Mouse (Mus musculus) embryonic fibroblast, embryonic 13.5 days (primary cell): ENCODE data around the gene Larp1b.

ENCODE experiments used
- CTCF ChIP-seq: IDR thresholded peaks from 2 replicates; pipeline ENCODE4 v1.5.1; 2011; ENCODE audit warnings: mild to moderate bottlenecking, control low read depth, low read length, moderate library complexity, borderline replicate concordance; ENCODE audit not compliant: insufficient read depth
- POLR2A ChIP-seq: IDR thresholded peaks from 2 replicates; pipeline ENCODE4 v1.6.1; 2011; ENCODE audit warnings: low read depth, mild to moderate bottlenecking, control low read depth, low read length, moderate library complexity

DNA sequence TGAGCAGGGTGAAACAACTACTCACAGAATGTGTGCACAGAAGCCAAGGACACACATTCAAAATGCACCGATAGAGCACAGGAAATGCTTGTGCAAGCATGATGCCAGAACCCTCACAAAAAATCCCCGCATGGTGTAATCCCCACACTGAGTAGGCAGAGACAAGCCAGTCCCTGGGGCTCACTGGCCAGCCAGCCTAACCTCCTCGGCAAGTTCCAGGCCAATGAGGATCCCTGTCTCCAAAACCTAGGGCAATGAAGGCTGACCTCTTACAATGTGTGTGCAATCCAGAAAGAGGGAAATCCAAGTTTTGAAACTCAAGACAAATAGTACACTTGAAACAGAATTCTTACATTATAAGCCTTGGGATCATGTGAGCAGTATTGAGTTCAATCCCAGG lies 103.7 kb downstream of the Larp1b start:
- no peak for TF ChIP-seq POLR2A
- TF ChIP-seq CTCF, result no peak
